Mouse (Mus musculus): ENCODE results near the gene Chordc1.
"Not testable (repeated sequence)": the region's sequence is repeated elsewhere in the genome, so short reads cannot be mapped to it uniquely, and the experiment has no call there.

Gene Chordc1

GRCm38 (mm10) chr9:18291571-18292429 lies at the start of gene Chordc1:
Gene Chordc1, plus strand, starts transcription at chr9:18292125.
- DNase-seq = peak; percentile 98

GRCm38 (mm10) chr9:18275901-18276300 lies 16.0 kb upstream of the Chordc1 start:
- no peak for DNase-seq

- no peak for DNase-seq
Measured at GRCm38 (mm10) chr9:18276844-18277243, 15.1 kb upstream of the Chordc1 start.

- no peak for DNase-seq
Measured at GRCm38 (mm10) chr9:18277497-18277896, 14.4 kb upstream of the Chordc1 start.

- not testable (repeated sequence) for DNase-seq
Measured at GRCm38 (mm10) chr9:18278693-18279092, 13.2 kb upstream of the Chordc1 start.

- no peak for DNase-seq
Measured at GRCm38 (mm10) chr9:18292443-18292922, 558 bp downstream of the Chordc1 start.

DNA sequence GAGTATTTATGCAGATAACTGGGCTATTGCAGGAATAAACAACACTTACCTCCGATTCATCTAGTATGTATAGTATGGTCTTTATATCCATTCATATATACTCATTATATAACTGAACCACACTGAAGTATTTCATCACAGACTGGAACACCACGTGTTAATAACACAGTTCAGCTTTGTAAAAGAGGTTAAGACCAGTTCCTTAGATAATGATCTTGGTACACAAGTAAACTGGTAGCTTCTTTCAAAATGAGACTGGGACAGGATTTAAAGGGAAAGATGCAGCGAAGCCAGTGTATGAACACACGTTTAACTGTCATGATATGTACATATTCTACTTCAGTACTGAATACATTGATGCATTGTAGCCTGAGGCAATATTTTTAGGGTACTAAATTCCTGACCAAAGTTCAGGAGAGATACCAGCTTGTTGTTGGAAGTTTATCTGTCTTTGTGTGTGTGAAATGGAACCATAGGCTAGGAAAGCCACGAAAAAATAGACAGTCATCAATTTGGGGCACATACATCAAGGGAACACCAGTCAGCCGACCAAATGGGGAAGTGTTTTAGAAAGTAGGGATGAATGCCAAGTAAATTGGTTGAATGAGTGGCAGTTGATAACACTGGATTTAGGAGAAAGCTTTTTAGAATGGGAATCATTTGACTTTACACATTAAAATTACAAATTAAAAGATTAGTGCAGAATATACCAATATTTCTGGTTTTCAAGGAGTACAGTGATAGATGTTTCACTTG lies 1.3 kb downstream of the Chordc1 start:
- DNase-seq = no peak

- DNase-seq = no peak
Measured at GRCm38 (mm10) chr9:18298301-18298700, 6.4 kb downstream of the Chordc1 start.

GRCm38 (mm10) chr9:18319990-18320389 lies 28.1 kb downstream of the Chordc1 start:
- DNase-seq = no peak
